Mouse (Mus musculus) CH12.LX (cell line): ENCODE results near the gene Pigl.

Experiments used
- CTCF ChIP-seq, 2 experiments: IDR thresholded peaks in 1 of 2; conservative IDR thresholded peaks in 1 of 2; 2 replicates each; pipeline ENCODE4 v1.5.1; 2011 to 2012; ENCODE audit warnings: low read depth in 2 of 2, low read length in 2 of 2, improper control_type of control experiment in 1 of 2, inconsistent platforms in 1 of 2, mild to moderate bottlenecking in 1 of 2, moderate library complexity in 1 of 2
- EP300 ChIP-seq: IDR thresholded peaks from 2 replicates; pipeline ENCODE4 v1.6.1; 2011; ENCODE audit warnings: low read length, improper control_type of control experiment
- HCFC1 ChIP-seq: IDR thresholded peaks from 2 replicates; pipeline ENCODE4 v1.6.1; 2012; ENCODE audit warnings: low read depth, mild to moderate bottlenecking, inconsistent platforms, low read length, improper control_type of control experiment
- KAT2A ChIP-seq: IDR thresholded peaks from 2 replicates; pipeline ENCODE4 v1.6.1; 2012; ENCODE audit warnings: low read length, improper control_type of control experiment, inconsistent platforms; ENCODE audit not compliant: insufficient replicate concordance
- NRF1 ChIP-seq: IDR thresholded peaks from 2 replicates; pipeline ENCODE4 v1.6.1; 2014; ENCODE audit warnings: low read depth, mild to moderate bottlenecking, inconsistent platforms, low read length, improper control_type of control experiment, moderate library complexity
- ZKSCAN1 ChIP-seq: IDR thresholded peaks from 2 replicates; pipeline ENCODE4 v1.6.1; 2012; ENCODE audit warnings: low read depth, inconsistent platforms, low read length, improper control_type of control experiment, borderline replicate concordance

DNA sequence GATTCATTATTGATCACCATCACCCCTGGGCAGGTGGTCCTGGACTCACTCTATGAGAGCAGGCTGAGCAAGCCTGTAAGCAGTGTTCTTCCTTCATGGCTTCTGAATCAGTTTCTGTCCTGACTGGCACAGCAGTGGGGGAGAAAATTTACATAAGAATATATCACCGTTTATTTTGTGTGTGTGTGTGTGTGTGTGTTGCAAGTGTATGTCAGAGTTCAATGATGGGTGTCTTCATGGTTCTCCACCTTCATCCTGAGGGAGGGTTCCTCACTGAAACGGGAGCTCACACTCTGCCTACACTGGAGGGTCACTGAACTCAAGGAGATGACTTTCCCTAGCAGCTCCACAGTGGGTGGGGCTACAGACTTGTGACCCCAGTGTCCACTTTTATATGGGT is 82.7 kb downstream of the Pigl start:
- TF ChIP-seq CTCF (conservative IDR thresholded peaks at IDR 0.05 in 1 of 2, IDR thresholded peaks at IDR 0.05 in 1 of 2; ENCODE audit: low read depth in 2 of 2, low read length in 2 of 2) (no peak), NRF1 (no peak), ZKSCAN1 (no peak), KAT2A (no peak), EP300 (no peak), HCFC1 (no peak)
